Mouse (Mus musculus): Measurements from ENCODE around the gene Bdh1.
"Not testable (repeated sequence)": the region's sequence is repeated elsewhere in the genome, so short reads cannot be mapped to it uniquely, and the experiment has no call there.

GRCm38 (mm10) chr16:31375877-31376582 lies 46.0 kb upstream of the Bdh1 start:
- TF ChIP-seq CTCF (IDR thresholded peaks at IDR 0.05); POLR2A (IDR thresholded peaks at IDR 0.05; ENCODE audit: insufficient read depth, low read depth, low read length); EP300 (IDR thresholded peaks at IDR 0.05; ENCODE audit: insufficient read depth, low read depth, low read length): not testable (repeated sequence)
